ENCODE assay signal across 11 mouse cellular contexts in genomic region chr15:79481181-79481688, GRCm38 (mm10). TPM values are rescaled to one million over a fixed set of nuclear protein-coding genes. Genes with fewer than 3 reads are reported as not detected.
DNase-seq lines count a peak whose midpoint lies in the region; ATAC-seq lines count a peak whose summit lies in the region.
"Had no signal": no experiment of that assay in that cellular context is flagged by ENCODE, and none has a peak within 500 bp of the region (broad histone marks: within the 10 kb centered on the region; RNA-seq: fewer than 3 reads in every experiment).

No protein-coding gene starts in this region.

- H3K36me3 ChIP-seq in hindbrain, embryonic 13.5 days: no peaks in the 10 kb centered on the region
- H3K36me3 ChIP-seq in hindbrain, embryonic 10.5 days: no peaks in the 10 kb centered on the region
- H3K36me3 ChIP-seq in midbrain, embryonic 11.5 days (ENCODE audit: control insufficient read depth, insufficient read depth, low read length): no peaks in the 10 kb centered on the region

- 0 out of 2 replicates have a peak overlapping the region, but pooled peaks have one; percentile 24 for H3K9ac ChIP-seq in hindbrain, embryonic 13.5 days
- no peak overlapping the region for H3K9ac ChIP-seq in midbrain, embryonic 11.5 days (ENCODE audit: low read length)

- DNase-seq in hindbrain, embryonic 10.5 days (ENCODE audit: low spot score): no peak
- peak; percentile 74 to 77 for DNase-seq in right cerebral cortex, adult 2 months (ENCODE audit: low spot score in 2 of 2)
- no peak for DNase-seq in right cerebral cortex, postnatal 10 days (ENCODE audit: low spot score in 2 of 2)
- peak; percentile 70 to 76 for DNase-seq in left cerebral cortex, postnatal 36 days (ENCODE audit: low spot score in 2 of 2)
- DNase-seq in telencephalon, adult 2 months (ENCODE audit: low read depth, low spot score): peak; percentile 84
- no peak for DNase-seq in gastrocnemius, postnatal 25 days
- DNase-seq in midbrain, embryonic 11.5 days (ENCODE audit: low spot score, missing footprints): no peak

- no peak for ATAC-seq in hindbrain, embryonic 13.5 days (ENCODE audit: low FRiP score)
- no peak for ATAC-seq in midbrain, embryonic 11.5 days (ENCODE audit: low FRiP score)

- H3K4me1 ChIP-seq in hindbrain, embryonic 13.5 days (replicated peaks): peaks cover 7% of the 10 kb centered on the region; the same call in 1 of the 2 replicates
- peaks cover 12% of the 10 kb centered on the region; the same call in 1 of the 2 replicates for H3K4me1 ChIP-seq in hindbrain, embryonic 10.5 days (replicated peaks)
- H3K4me1 ChIP-seq in midbrain, embryonic 11.5 days (ENCODE audit: control insufficient read depth, insufficient read depth, low read length): no peaks in the 10 kb centered on the region

- intact Hi-C loops in left cerebral cortex, postnatal 36 days (cut with DNase I): loop anchor here (1.0 kb wide), 1 partner anchor 21 kb away; no protein-coding TSS in a partner anchor

- WGBS in hindbrain, embryonic 13.5 days: 8% methylated on average over 15 of the region's 15 CpGs
- WGBS in hindbrain, embryonic 10.5 days: 12% methylated on average over 15 of the region's 15 CpGs
- WGBS in midbrain, embryonic 11.5 days: 15% methylated on average over 15 of the region's 15 CpGs

- H3K4me3 ChIP-seq in hindbrain, embryonic 13.5 days: no peak overlapping the region
- H3K4me3 ChIP-seq in hindbrain, embryonic 10.5 days: no peak overlapping the region
- no peak overlapping the region for H3K4me3 ChIP-seq in midbrain, embryonic 11.5 days (ENCODE audit: low read depth, low read length)
- H3K4me3 ChIP-seq: megakaryocyte, embryonic 14.5 days had no signal

- no peak overlapping the region for H3K4me2 ChIP-seq in hindbrain, embryonic 13.5 days
- no peak overlapping the region for H3K4me2 ChIP-seq in midbrain, embryonic 11.5 days

- H3K27ac ChIP-seq in hindbrain, embryonic 13.5 days: no peak overlapping the region
- no peak overlapping the region for H3K27ac ChIP-seq in hindbrain, embryonic 10.5 days
- H3K27ac ChIP-seq in midbrain, embryonic 11.5 days (ENCODE audit: low read depth, low read length): no peak overlapping the region

- H3K9me3 ChIP-seq in hindbrain, embryonic 13.5 days: no peaks in the 10 kb centered on the region
- no peaks in the 10 kb centered on the region for H3K9me3 ChIP-seq in hindbrain, embryonic 10.5 days
- H3K9me3 ChIP-seq in midbrain, embryonic 11.5 days (ENCODE audit: control insufficient read depth, low read length): no peaks in the 10 kb centered on the region
- H3K9me3 ChIP-seq: megakaryocyte, embryonic 14.5 days had no signal

- peaks cover 18% of the 10 kb centered on the region; the same call in 1 of the 2 replicates for H3K27me3 ChIP-seq in hindbrain, embryonic 13.5 days
- H3K27me3 ChIP-seq in hindbrain, embryonic 10.5 days (ENCODE audit: insufficient read depth, poor library complexity, severe bottlenecking): peaks cover 46% of the 10 kb centered on the region
- H3K27me3 ChIP-seq in midbrain, embryonic 11.5 days (ENCODE audit: control insufficient read depth, insufficient read depth, low read length): no peaks in the 10 kb centered on the region

RNA-seq across cellular contexts. Expression of gene Kcnj4, which starts 23.8 kb away (rescaled TPM):
- not detected in 2 replicates for polyA plus RNA-seq in hindbrain, embryonic 13.5 days (2015; fragmentation: Nextera tagmentation; extraction: Ambion mirVana)
- not detected in 2 replicates for polyA plus RNA-seq in hindbrain, embryonic 10.5 days (2016; fragmentation: Nextera tagmentation; extraction: Ambion mirVana)
- 100 to 1,000 TPM; 207 to 223 TPM for total RNA-seq in left cerebral cortex, postnatal 36 days (2021)
- total RNA-seq in gastrocnemius, postnatal 25 days (2021): not detected
- not detected in 2 replicates for polyA plus RNA-seq in midbrain, embryonic 11.5 days (2014; fragmentation: Nextera tagmentation; extraction: Ambion mirVana)
- polyA plus RNA-seq: forebrain, embryonic 11.5 days; neural tube, embryonic 14.5 days had no signal

RNA-seq across cellular contexts. Expression of gene Csnk1e, which starts 25.9 kb away (rescaled TPM):
- 231 and 245 TPM in 2 replicates for polyA plus RNA-seq in hindbrain, embryonic 13.5 days (2015; fragmentation: Nextera tagmentation; extraction: Ambion mirVana)
- polyA plus RNA-seq in hindbrain, embryonic 10.5 days (2016; fragmentation: Nextera tagmentation; extraction: Ambion mirVana): 148 and 190 TPM in 2 replicates
- total RNA-seq in left cerebral cortex, postnatal 36 days (2021): 100 to 1,000 TPM; 135 to 154 TPM
- total RNA-seq in gastrocnemius, postnatal 25 days (2021): 10 to 100 TPM; 43.1 to 43.9 TPM
- 175 and 182 TPM in 2 replicates for polyA plus RNA-seq in midbrain, embryonic 11.5 days (2014; fragmentation: Nextera tagmentation; extraction: Ambion mirVana)

RNA-seq across cellular contexts. Expression of gene Kdelr3, which starts 35.0 kb away (rescaled TPM):
- polyA plus RNA-seq in hindbrain, embryonic 13.5 days (2015; fragmentation: Nextera tagmentation; extraction: Ambion mirVana): 12.5 TPM in 2 replicates
- polyA plus RNA-seq in hindbrain, embryonic 10.5 days (2016; fragmentation: Nextera tagmentation; extraction: Ambion mirVana): 11.4 and 21.5 TPM in 2 replicates
- 1 to 10 TPM in 1 of 2 experiments, under 1 TPM in 1; 0.59 to 1.1 TPM for total RNA-seq in left cerebral cortex, postnatal 36 days (2021)
- total RNA-seq in gastrocnemius, postnatal 25 days (2021): 1 to 10 TPM; 7.3 to 7.7 TPM
- 14.9 and 16.4 TPM in 2 replicates for polyA plus RNA-seq in midbrain, embryonic 11.5 days (2014; fragmentation: Nextera tagmentation; extraction: Ambion mirVana)

Comparison
In these comparisons a context has a peak if more than half of its experiments do, and no peak if none do; other contexts are left out.
1. DNase-seq: peak in right cerebral cortex, adult 2 months (2 of 2), left cerebral cortex, postnatal 36 days (2 of 2) and telencephalon, adult 2 months (single experiment); none in hindbrain, embryonic 10.5 days (single experiment), right cerebral cortex, postnatal 10 days (0 of 2), gastrocnemius, postnatal 25 days (single experiment) and midbrain, embryonic 11.5 days (single experiment).